Mouse (Mus musculus): Measurements from ENCODE around the gene Gucy2d. TPM values are rescaled to one million over a fixed set of nuclear protein-coding genes. Genes with fewer than 3 reads are reported as not detected.

Gene Gucy2d
- polyA plus RNA-seq, 1 experiment from 2014 or later = not detected

- H3K27ac ChIP-seq (ENCODE audit: low read depth, low read length) = no peak overlapping the region
- no peak overlapping the region for H3K4me3 ChIP-seq (ENCODE audit: low read depth, low read length)
- H3K9ac ChIP-seq (ENCODE audit: low read length) = no peak overlapping the region
- no peaks in the 10 kb centered on the region for H3K9me3 ChIP-seq (ENCODE audit: control insufficient read depth, low read length)
- no peak overlapping the region for H3K4me2 ChIP-seq (ENCODE audit: low read depth)
- WGBS = 82% methylated on average over 3 of the region's 3 CpGs
- H3K4me1 ChIP-seq (ENCODE audit: control insufficient read depth, insufficient read depth, low read length) = no peaks in the 10 kb centered on the region
- ATAC-seq (ENCODE audit: insufficient read depth, low FRiP score, low TSS enrichment) (no peak), DNase-seq (ENCODE audit: low spot score) (no peak)
- no peaks in the 10 kb centered on the region for H3K36me3 ChIP-seq (ENCODE audit: control insufficient read depth, insufficient read depth, low read length)
- no peaks in the 10 kb centered on the region for H3K27me3 ChIP-seq (ENCODE audit: control insufficient read depth, insufficient read depth, low read length)
Observed at GRCm38 (mm10) chr7:98429579-98429978, 10.6 kb upstream of the Gucy2d start.

DNA sequence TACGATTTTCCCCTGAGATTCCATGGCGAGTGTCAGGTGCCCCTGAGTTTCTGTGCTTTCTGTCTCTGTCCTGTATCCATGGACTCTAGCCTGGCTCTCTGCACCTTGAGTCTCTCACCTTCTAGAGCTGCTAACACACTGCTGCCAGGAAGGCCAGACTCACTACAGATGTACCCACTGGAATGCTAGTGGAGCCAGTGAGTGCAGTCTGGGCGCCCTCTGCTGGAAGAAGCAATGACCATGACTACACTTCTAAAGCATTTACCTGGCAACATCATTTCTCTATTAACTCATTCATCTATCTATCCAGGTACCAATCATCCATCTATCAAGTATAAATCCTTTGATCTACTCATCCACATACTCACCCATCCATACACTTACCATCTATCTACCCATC is 9.4 kb upstream of the Gucy2d start:
- Histone ChIP-seq H3K4me3 (ENCODE audit: low read depth, low read length) (no peak overlapping the region), H3K4me1 (ENCODE audit: control insufficient read depth, insufficient read depth, low read length) (no peaks in the 10 kb centered on the region), H3K4me2 (ENCODE audit: low read depth) (no peak overlapping the region), H3K9me3 (ENCODE audit: control insufficient read depth, low read length) (no peaks in the 10 kb centered on the region), H3K36me3 (ENCODE audit: control insufficient read depth, insufficient read depth, low read length) (no peaks in the 10 kb centered on the region), H3K27me3 (ENCODE audit: control insufficient read depth, insufficient read depth, low read length) (no peaks in the 10 kb centered on the region), H3K9ac (ENCODE audit: low read length) (no peak overlapping the region), H3K27ac (ENCODE audit: low read depth, low read length) (no peak overlapping the region)
- peak; percentile 75 for DNase-seq (ENCODE audit: low spot score)
- WGBS = 39% methylated on average over 3 of the region's 3 CpGs
- ATAC-seq (ENCODE audit: insufficient read depth, low FRiP score, low TSS enrichment) = no peak

- Histone ChIP-seq H3K27ac (ENCODE audit: low read depth, low read length) (no peak overlapping the region), H3K36me3 (ENCODE audit: control insufficient read depth, insufficient read depth, low read length) (no peaks in the 10 kb centered on the region), H3K27me3 (ENCODE audit: control insufficient read depth, insufficient read depth, low read length) (no peaks in the 10 kb centered on the region), H3K4me1 (ENCODE audit: control insufficient read depth, insufficient read depth, low read length) (no peaks in the 10 kb centered on the region), H3K4me3 (ENCODE audit: low read depth, low read length) (no peak overlapping the region), H3K9me3 (ENCODE audit: control insufficient read depth, low read length) (no peaks in the 10 kb centered on the region), H3K4me2 (ENCODE audit: low read depth) (no peak overlapping the region), H3K9ac (ENCODE audit: low read length) (no peak overlapping the region)
- WGBS = 32% methylated on average over 9 of the region's 9 CpGs
- ATAC-seq (ENCODE audit: insufficient read depth, low FRiP score, low TSS enrichment) = no peak
- DNase-seq (ENCODE audit: low spot score) = peak; percentile 46
Observed at GRCm38 (mm10) chr7:98437629-98438028, 2.6 kb upstream of the Gucy2d start.

GRCm38 (mm10) chr7:98446873-98447272 is 6.7 kb downstream of the Gucy2d start:
- no peak for ATAC-seq (ENCODE audit: insufficient read depth, low FRiP score, low TSS enrichment)
- WGBS = 85% methylated on average over 3 of the region's 3 CpGs
- no peak for DNase-seq (ENCODE audit: low spot score)
- Histone ChIP-seq H3K4me3 (ENCODE audit: low read depth, low read length) (no peak overlapping the region), H3K4me1 (ENCODE audit: control insufficient read depth, insufficient read depth, low read length) (no peaks in the 10 kb centered on the region), H3K36me3 (ENCODE audit: control insufficient read depth, insufficient read depth, low read length) (no peaks in the 10 kb centered on the region), H3K9me3 (ENCODE audit: control insufficient read depth, low read length) (no peaks in the 10 kb centered on the region), H3K27me3 (ENCODE audit: control insufficient read depth, insufficient read depth, low read length) (no peaks in the 10 kb centered on the region), H3K9ac (ENCODE audit: low read length) (no peak overlapping the region), H3K4me2 (ENCODE audit: low read depth) (no peak overlapping the region), H3K27ac (ENCODE audit: low read depth, low read length) (no peak overlapping the region)

GRCm38 (mm10) chr7:98447585-98448308 is 7.5 kb downstream of the Gucy2d start:
- Histone ChIP-seq H3K4me2 (ENCODE audit: low read depth) (no peak overlapping the region), H3K4me1 (ENCODE audit: control insufficient read depth, insufficient read depth, low read length) (no peaks in the 10 kb centered on the region), H3K27me3 (ENCODE audit: control insufficient read depth, insufficient read depth, low read length) (no peaks in the 10 kb centered on the region), H3K4me3 (ENCODE audit: low read depth, low read length) (no peak overlapping the region), H3K36me3 (ENCODE audit: control insufficient read depth, insufficient read depth, low read length) (no peaks in the 10 kb centered on the region), H3K9me3 (ENCODE audit: control insufficient read depth, low read length) (no peaks in the 10 kb centered on the region), H3K27ac (ENCODE audit: low read depth, low read length) (no peak overlapping the region), H3K9ac (ENCODE audit: low read length) (no peak overlapping the region)
- WGBS = 68% methylated on average over 11 of the region's 11 CpGs
- ATAC-seq (ENCODE audit: insufficient read depth, low FRiP score, low TSS enrichment) (no peak), DNase-seq (ENCODE audit: low spot score) (peak; percentile 20)

- Histone ChIP-seq H3K9ac (ENCODE audit: low read length) (no peak overlapping the region), H3K36me3 (ENCODE audit: control insufficient read depth, insufficient read depth, low read length) (no peaks in the 10 kb centered on the region), H3K27ac (ENCODE audit: low read depth, low read length) (no peak overlapping the region), H3K4me2 (ENCODE audit: low read depth) (no peak overlapping the region), H3K27me3 (ENCODE audit: control insufficient read depth, insufficient read depth, low read length) (no peaks in the 10 kb centered on the region), H3K4me3 (ENCODE audit: low read depth, low read length) (no peak overlapping the region), H3K4me1 (ENCODE audit: control insufficient read depth, insufficient read depth, low read length) (no peaks in the 10 kb centered on the region), H3K9me3 (ENCODE audit: control insufficient read depth, low read length) (no peaks in the 10 kb centered on the region)
- ATAC-seq (ENCODE audit: insufficient read depth, low FRiP score, low TSS enrichment) (no peak), DNase-seq (ENCODE audit: low spot score) (no peak)
- 90% methylated on average over 5 of the region's 5 CpGs for WGBS
Observed at GRCm38 (mm10) chr7:98448309-98448630, 8.1 kb downstream of the Gucy2d start.

DNA sequence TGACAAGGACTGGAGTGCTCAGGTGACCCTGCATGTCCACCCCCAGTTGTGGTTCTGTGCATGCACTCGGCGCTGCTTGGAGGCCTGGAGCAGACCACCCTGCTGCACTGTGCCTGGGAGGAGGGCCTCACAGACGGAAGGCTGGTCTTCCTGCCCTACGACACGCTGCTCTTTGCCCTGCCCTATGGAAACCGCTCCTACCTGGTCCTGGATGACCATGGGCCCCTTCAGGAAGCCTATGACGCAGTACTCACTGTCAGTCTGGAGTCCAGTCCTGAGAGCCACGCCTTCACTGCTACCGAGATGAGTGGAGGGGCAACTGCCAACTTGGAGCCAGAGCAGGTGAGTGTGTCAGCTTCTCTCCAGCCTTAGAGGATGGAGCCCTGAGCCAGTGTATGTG is 9.5 kb downstream of the Gucy2d start:
- Histone ChIP-seq H3K4me3 (ENCODE audit: low read depth, low read length) (no peak overlapping the region), H3K27me3 (ENCODE audit: control insufficient read depth, insufficient read depth, low read length) (no peaks in the 10 kb centered on the region), H3K9me3 (ENCODE audit: control insufficient read depth, low read length) (no peaks in the 10 kb centered on the region), H3K9ac (ENCODE audit: low read length) (no peak overlapping the region), H3K4me1 (ENCODE audit: control insufficient read depth, insufficient read depth, low read length) (no peaks in the 10 kb centered on the region), H3K4me2 (ENCODE audit: low read depth) (no peak overlapping the region), H3K27ac (ENCODE audit: low read depth, low read length) (no peak overlapping the region), H3K36me3 (ENCODE audit: control insufficient read depth, insufficient read depth, low read length) (no peaks in the 10 kb centered on the region)
- DNase-seq (ENCODE audit: low spot score) (no peak), ATAC-seq (ENCODE audit: insufficient read depth, low FRiP score, low TSS enrichment) (no peak)
- 85% methylated on average over 9 of the region's 9 CpGs for WGBS

DNA sequence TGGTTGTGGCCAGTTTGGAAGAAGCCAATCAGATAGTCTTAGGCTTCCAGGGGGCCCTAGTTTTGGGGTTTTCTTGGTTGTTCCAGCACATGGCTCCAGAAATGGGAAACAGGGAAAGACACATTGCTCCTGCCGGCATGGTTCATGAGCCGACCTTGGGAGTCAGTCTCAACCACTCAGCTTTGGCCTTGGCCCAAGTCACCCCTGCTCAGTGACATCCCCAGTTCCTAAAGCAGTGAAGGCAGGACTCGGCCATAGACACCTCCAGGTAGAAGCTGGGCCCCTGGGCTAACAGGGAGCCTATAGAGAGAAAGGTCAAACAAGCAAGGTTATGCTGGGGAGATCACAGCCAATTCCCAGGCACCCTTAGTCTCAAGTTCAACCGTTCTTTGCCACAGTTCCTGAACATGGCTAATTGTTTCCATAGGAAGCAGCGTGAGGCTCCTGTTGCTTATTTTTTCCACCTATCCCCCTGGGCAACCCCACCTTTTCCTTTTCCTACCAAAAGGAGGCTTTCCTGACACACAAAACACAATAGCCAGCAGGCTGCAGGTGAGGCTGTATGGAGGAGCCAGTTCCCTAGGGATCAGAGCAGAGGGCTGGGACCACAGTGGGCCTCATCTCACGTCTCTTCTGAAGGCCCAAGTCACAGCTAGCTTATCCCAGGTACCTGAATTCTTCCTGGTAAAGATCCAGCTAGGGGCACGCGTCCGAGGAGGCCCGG is 14.3 kb downstream of the Gucy2d start:
- WGBS = 79% methylated on average over 10 of the region's 10 CpGs
- Histone ChIP-seq H3K4me3 (ENCODE audit: low read depth, low read length) (no peak overlapping the region), H3K9ac (ENCODE audit: low read length) (peak overlapping the region; percentile 1; the same call in 1 of the 2 replicates), H3K36me3 (ENCODE audit: control insufficient read depth, insufficient read depth, low read length) (no peaks in the 10 kb centered on the region), H3K4me2 (ENCODE audit: low read depth) (no peak overlapping the region), H3K27me3 (ENCODE audit: control insufficient read depth, insufficient read depth, low read length) (no peaks in the 10 kb centered on the region), H3K9me3 (ENCODE audit: control insufficient read depth, low read length) (no peaks in the 10 kb centered on the region), H3K27ac (ENCODE audit: low read depth, low read length) (no peak overlapping the region), H3K4me1 (ENCODE audit: control insufficient read depth, insufficient read depth, low read length) (no peaks in the 10 kb centered on the region)
- ATAC-seq (ENCODE audit: insufficient read depth, low FRiP score, low TSS enrichment) = no peak
- no peak for DNase-seq (ENCODE audit: low spot score)

GRCm38 (mm10) chr7:98460319-98460718 is 20.1 kb downstream of the Gucy2d start:
- no peak for DNase-seq (ENCODE audit: low spot score)
- Histone ChIP-seq H3K36me3 (ENCODE audit: control insufficient read depth, insufficient read depth, low read length) (no peaks in the 10 kb centered on the region), H3K9ac (ENCODE audit: low read length) (no peak overlapping the region), H3K4me1 (ENCODE audit: control insufficient read depth, insufficient read depth, low read length) (no peaks in the 10 kb centered on the region), H3K4me3 (ENCODE audit: low read depth, low read length) (no peak overlapping the region), H3K27ac (ENCODE audit: low read depth, low read length) (no peak overlapping the region), H3K4me2 (ENCODE audit: low read depth) (no peak overlapping the region), H3K27me3 (ENCODE audit: control insufficient read depth, insufficient read depth, low read length) (no peaks in the 10 kb centered on the region), H3K9me3 (ENCODE audit: control insufficient read depth, low read length) (no peaks in the 10 kb centered on the region)
- WGBS = 79% methylated on average over 7 of the region's 7 CpGs
- no peak for ATAC-seq (ENCODE audit: insufficient read depth, low FRiP score, low TSS enrichment)

All from neural tube, embryonic 11.5 days (tissue).